23 mouse cellular contexts compared by ENCODE assay signal in genomic region chr1:183424100-183424499, GRCm38 (mm10). TPM values are rescaled to one million over a fixed set of nuclear protein-coding genes. Genes with fewer than 3 reads are reported as not detected.
DNase-seq lines count a peak whose midpoint lies in the region; ATAC-seq and TF ChIP-seq lines count a peak whose summit lies in the region.
"Had no signal": no experiment of that assay in that cellular context is flagged by ENCODE, and none has a peak within 500 bp of the region (broad histone marks: within the 10 kb centered on the region; RNA-seq: fewer than 3 reads in every experiment).

No protein-coding gene starts in this region.

- no peak overlapping the region for H3K4me3 ChIP-seq in liver, embryonic 14.5 days (ENCODE audit: insufficient read depth in 1 of 2, low read depth in 2 of 2, low read length in 2 of 2)
- H3K4me3 ChIP-seq in liver, embryonic 11.5 days (ENCODE audit: low read depth, low read length): no peak overlapping the region
- no peak overlapping the region for H3K4me3 ChIP-seq in CH12.LX (replicated peaks in 1 of 3; ENCODE audit: low read depth in 2 of 3, low read length in 2 of 3, poor library complexity in 1 of 3)
- no peak overlapping the region for H3K4me3 ChIP-seq in hindbrain, postnatal 0 days (ENCODE audit: low read length)
- H3K4me3 ChIP-seq: erythroblast, embryonic 14.5 days; forebrain, embryonic 15.5 days; hindbrain, embryonic 12.5 days; intestine, embryonic 15.5 days; limb, embryonic 15.5 days; lung, embryonic 15.5 days; midbrain, embryonic 15.5 days had no signal

- in situ Hi-C loops in CH12.LX (cut with MboI; ENCODE audit: low pct_ligation_motif_present, low pct_unique_long_range_greater_than_20kb, low sequenced_read_pairs): no loop called here

- dilution Hi-C loops in CH12.LX (cut with MboI; ENCODE audit: extremely low pct_ligation_motif_present, extremely low pct_unique_long_range_greater_than_20kb, low sequenced_read_pairs): no loop called here

- no peak for TF ChIP-seq POLR2A in CH12.LX (IDR thresholded peaks at IDR 0.05; ENCODE audit: low read depth, low read length)

- no peak overlapping the region for H3K27ac ChIP-seq in liver, embryonic 14.5 days
- H3K27ac ChIP-seq in liver, embryonic 11.5 days (ENCODE audit: low read depth, low read length): no peak overlapping the region
- no peak overlapping the region for H3K27ac ChIP-seq in CH12.LX (ENCODE audit: insufficient read depth, low read depth)
- H3K27ac ChIP-seq in hindbrain, postnatal 0 days: no peak overlapping the region
- H3K27ac ChIP-seq: forebrain, embryonic 15.5 days; hindbrain, embryonic 12.5 days; intestine, embryonic 15.5 days; limb, embryonic 15.5 days; lung, embryonic 15.5 days; midbrain, embryonic 15.5 days had no signal

- no peaks in the 10 kb centered on the region for H3K4me1 ChIP-seq in liver, embryonic 14.5 days (replicated peaks; ENCODE audit: control insufficient read depth in 2 of 2, insufficient read depth in 2 of 2, low read length in 1 of 2)
- H3K4me1 ChIP-seq in liver, embryonic 11.5 days (replicated peaks; ENCODE audit: control insufficient read depth, insufficient read depth, low read length): no peaks in the 10 kb centered on the region
- no peaks in the 10 kb centered on the region for H3K4me1 ChIP-seq in CH12.LX (ENCODE audit: control insufficient read depth in 1 of 2, insufficient read depth in 2 of 2)
- H3K4me1 ChIP-seq in hindbrain, postnatal 0 days (ENCODE audit: insufficient read depth, low read length): no peaks in the 10 kb centered on the region
- H3K4me1 ChIP-seq: forebrain, embryonic 15.5 days; hindbrain, embryonic 12.5 days; intestine, embryonic 15.5 days; limb, embryonic 15.5 days; lung, embryonic 15.5 days; midbrain, embryonic 15.5 days had no signal

- 85% methylated on average over 7 of the region's 7 CpGs for WGBS in liver, embryonic 14.5 days (ENCODE audit: insufficient replicate concordance)
- WGBS in liver, embryonic 11.5 days: 90% methylated on average over 7 of the region's 7 CpGs
- 91% methylated on average over 7 of the region's 7 CpGs for WGBS in hindbrain, postnatal 0 days

- H3K9ac ChIP-seq in liver, embryonic 14.5 days (replicated peaks): no peak overlapping the region
- no peak overlapping the region for H3K9ac ChIP-seq in liver, embryonic 11.5 days (ENCODE audit: low read depth, low read length)
- H3K9ac ChIP-seq in CH12.LX (ENCODE audit: insufficient read depth, low read depth): no peak overlapping the region
- no peak overlapping the region for H3K9ac ChIP-seq in hindbrain, postnatal 0 days (replicated peaks; ENCODE audit: low read length)
- H3K9ac ChIP-seq: forebrain, embryonic 15.5 days; hindbrain, embryonic 12.5 days; intestine, embryonic 15.5 days; limb, embryonic 15.5 days; lung, embryonic 15.5 days; midbrain, embryonic 15.5 days had no signal

- H3K4me2 ChIP-seq in liver, embryonic 14.5 days (ENCODE audit: low read depth): no peak overlapping the region
- no peak overlapping the region for H3K4me2 ChIP-seq in liver, embryonic 11.5 days
- no peak overlapping the region for H3K4me2 ChIP-seq in CH12.LX (ENCODE audit: insufficient read depth, low read depth, poor library complexity, severe bottlenecking)
- H3K4me2 ChIP-seq in hindbrain, postnatal 0 days (ENCODE audit: low read depth, low read length): no peak overlapping the region
- H3K4me2 ChIP-seq: forebrain, embryonic 15.5 days; hindbrain, embryonic 12.5 days; intestine, embryonic 15.5 days; limb, embryonic 15.5 days; lung, embryonic 15.5 days; midbrain, embryonic 15.5 days had no signal

- no peak for TF ChIP-seq EP300 in liver, embryonic 14.5 days (IDR thresholded peaks at IDR 0.05; ENCODE audit: low read depth)
- no peak for TF ChIP-seq EP300 in CH12.LX (IDR thresholded peaks at IDR 0.05; ENCODE audit: low read length)

- peak; percentile 19 for DNase-seq in CD4-positive, CD25-positive, alpha-beta regulatory T cell, adult 2 months (ENCODE audit: low read depth, low spot score)
- DNase-seq in liver, embryonic 14.5 days (ENCODE audit: low read depth in 3 of 3, low spot score in 3 of 3): no peak
- DNase-seq in liver, embryonic 11.5 days (ENCODE audit: low spot score): no peak
- DNase-seq in CH12.LX (ENCODE audit: extremely low read depth) (peak; percentile 16), ZHBTc4 (ENCODE audit: low read depth, low spot score) (peak; percentile 58)
- no peak for DNase-seq in hindbrain, postnatal 0 days (ENCODE audit: low spot score)
- DNase-seq in kidney, adult 9 months: no peak
- DNase-seq: adrenal gland, postnatal 14 days; cerebellum, adult 11-12 months; cerebellum, postnatal 25 days; gastrocnemius, postnatal 25 days; kidney, postnatal 25 days; layer of hippocampus, adult 9-11 months; thymus, postnatal 14 days had no signal

- no peak for ATAC-seq in CD4-positive, CD25-positive, alpha-beta regulatory T cell, adult 4 months
- no peak for ATAC-seq in liver, embryonic 14.5 days (ENCODE audit: insufficient read depth)
- ATAC-seq in liver, embryonic 11.5 days (replicated peaks; ENCODE audit: low FRiP score): no peak
- ATAC-seq in hindbrain, postnatal 0 days: no peak
- ATAC-seq: forebrain, embryonic 15.5 days; intestine, embryonic 15.5 days; midbrain, embryonic 15.5 days had no signal

- TF ChIP-seq RAD21 in CH12.LX (IDR thresholded peaks at IDR 0.05; ENCODE audit: low read depth, low read length): no peak; the same call in 1 of the 2 replicates

- H3K27me3 ChIP-seq in liver, embryonic 14.5 days (ENCODE audit: control insufficient read depth, insufficient read depth, low read length): no peaks in the 10 kb centered on the region
- H3K27me3 ChIP-seq in liver, embryonic 11.5 days (replicated peaks; ENCODE audit: control insufficient read depth, insufficient read depth, low read length): no peaks in the 10 kb centered on the region
- no peaks in the 10 kb centered on the region for H3K27me3 ChIP-seq in CH12.LX (replicated peaks)
- no peaks in the 10 kb centered on the region for H3K27me3 ChIP-seq in hindbrain, postnatal 0 days (ENCODE audit: insufficient read depth, low read length)
- H3K27me3 ChIP-seq: forebrain, embryonic 15.5 days; hindbrain, embryonic 12.5 days; intestine, embryonic 15.5 days; limb, embryonic 15.5 days; lung, embryonic 15.5 days; midbrain, embryonic 15.5 days had no signal

- TF ChIP-seq CTCF in liver, embryonic 14.5 days (IDR thresholded peaks at IDR 0.05; ENCODE audit: low read depth): peak; percentile 55
- TF ChIP-seq CTCF in CH12.LX (conservative IDR thresholded peaks at IDR 0.05 in 1 of 2, IDR thresholded peaks at IDR 0.05 in 1 of 2; ENCODE audit: low read depth in 2 of 2, low read length in 2 of 2): peak; percentile 42 to 47; a peak in 3 of 4 replicates
- TF ChIP-seq CTCF in hindbrain, postnatal 0 days (IDR thresholded peaks at IDR 0.05; ENCODE audit: low read depth): no peak

- no peaks in the 10 kb centered on the region for H3K79me2 ChIP-seq in CH12.LX (replicated peaks; ENCODE audit: control insufficient read depth, extremely low read depth, insufficient read depth, poor library complexity, severe bottlenecking)

- no peaks in the 10 kb centered on the region for H3K36me3 ChIP-seq in liver, embryonic 14.5 days (replicated peaks; ENCODE audit: control insufficient read depth, insufficient read depth, low read depth)
- H3K36me3 ChIP-seq in liver, embryonic 11.5 days (ENCODE audit: control insufficient read depth, insufficient read depth, low read length): no peaks in the 10 kb centered on the region
- peaks cover 0 to 4% of the 10 kb centered on the region in 2 experiments for H3K36me3 ChIP-seq in CH12.LX (replicated peaks in 1 of 2; ENCODE audit: control insufficient read depth in 1 of 2, insufficient read depth in 1 of 2, low read length in 1 of 2)
- no peaks in the 10 kb centered on the region for H3K36me3 ChIP-seq in hindbrain, postnatal 0 days (ENCODE audit: insufficient read depth, low read length)
- H3K36me3 ChIP-seq: forebrain, embryonic 15.5 days; hindbrain, embryonic 12.5 days; intestine, embryonic 15.5 days; limb, embryonic 15.5 days; lung, embryonic 15.5 days; midbrain, embryonic 15.5 days had no signal

- H3K9me3 ChIP-seq in liver, embryonic 14.5 days (ENCODE audit: control insufficient read depth, low read length): no peaks in the 10 kb centered on the region
- H3K9me3 ChIP-seq in liver, embryonic 11.5 days (ENCODE audit: control insufficient read depth, low read length): no peaks in the 10 kb centered on the region
- H3K9me3 ChIP-seq in CH12.LX (replicated peaks; ENCODE audit: low read length): peaks cover 2% of the 10 kb centered on the region
- no peaks in the 10 kb centered on the region for H3K9me3 ChIP-seq in hindbrain, postnatal 0 days (ENCODE audit: low read length)
- H3K9me3 ChIP-seq: forebrain, embryonic 15.5 days; hindbrain, embryonic 12.5 days; intestine, embryonic 15.5 days; limb, embryonic 15.5 days; lung, embryonic 15.5 days; midbrain, embryonic 15.5 days had no signal

RNA-seq across cellular contexts. Expression of gene Hhipl2, which starts 6.1 kb away (rescaled TPM):
- polyA plus RNA-seq in CD4-positive, CD25-positive, alpha-beta regulatory T cell, adult 4 months (2017; shearing (Covaris generic)): not detected
- 0.03 and 0.79 TPM in 2 replicates for polyA plus RNA-seq in liver, embryonic 14.5 days (2012; rRNA removed)
- polyA plus RNA-seq in liver, embryonic 14.5 days (2014; fragmentation: Nextera tagmentation; extraction: Ambion mirVana): not detected in 2 replicates
- polyA plus RNA-seq in liver, embryonic 11.5 days (2014; fragmentation: Nextera tagmentation; extraction: Ambion mirVana): 0.08 and 0.10 TPM in 2 replicates
- total RNA-seq in CH12.LX (2012; rRNA removed): 0.55 TPM in 1 of 2 replicates, not detected in the other
- total RNA-seq in CH12.LX (2014; rRNA removed): 0.16 TPM in 1 of 2 replicates, not detected in the other
- 0.23 and 0.74 TPM in 2 replicates for polyA plus RNA-seq in CH12.LX (2012; ENCODE audit: insufficient read length, low read depth)
- total RNA-seq in hindbrain, postnatal 0 days (2014; rRNA removed): not detected in 2 replicates
- polyA plus RNA-seq in hindbrain, postnatal 0 days (2015; fragmentation: Nextera tagmentation; extraction: Ambion mirVana): 0.36 TPM in 1 of 2 replicates, not detected in the other
- total RNA-seq: adrenal gland, postnatal 14 days; gastrocnemius, postnatal 25 days; megakaryocyte, adult 5-6 weeks had no signal
- polyA plus RNA-seq: erythroblast, embryonic 14.5 days; intestine, embryonic 15.5 days had no signal

RNA-seq across cellular contexts. Expression of gene Taf1a, which starts 35.3 kb away (rescaled TPM):
- 10 to 100 TPM; 31.3 to 39.7 TPM for polyA plus RNA-seq in CD4-positive, CD25-positive, alpha-beta regulatory T cell, adult 4 months (2017; shearing (Covaris generic))
- polyA plus RNA-seq in liver, embryonic 14.5 days (2012; rRNA removed): 3.5 and 5.5 TPM in 2 replicates
- 3.5 and 3.8 TPM in 2 replicates for polyA plus RNA-seq in liver, embryonic 14.5 days (2014; fragmentation: Nextera tagmentation; extraction: Ambion mirVana)
- polyA plus RNA-seq in liver, embryonic 11.5 days (2014; fragmentation: Nextera tagmentation; extraction: Ambion mirVana): 12.4 and 13.9 TPM in 2 replicates
- total RNA-seq in CH12.LX (2012; rRNA removed): 12.3 and 18.0 TPM in 2 replicates
- 20.6 and 21.9 TPM in 2 replicates for total RNA-seq in CH12.LX (2014; rRNA removed)
- polyA plus RNA-seq in CH12.LX (2012; ENCODE audit: insufficient read length, low read depth): 24.8 and 27.2 TPM in 2 replicates
- 7.2 and 12.7 TPM in 2 replicates for total RNA-seq in hindbrain, postnatal 0 days (2014; rRNA removed)
- 8.8 and 11.0 TPM in 2 replicates for polyA plus RNA-seq in hindbrain, postnatal 0 days (2015; fragmentation: Nextera tagmentation; extraction: Ambion mirVana)

RNA-seq across cellular contexts. Expression of gene Mia3, which starts 54.7 kb away (rescaled TPM):
- polyA plus RNA-seq in CD4-positive, CD25-positive, alpha-beta regulatory T cell, adult 4 months (2017; shearing (Covaris generic)): 100 to 1,000 TPM in 1 of 2 experiments, 10 to 100 TPM in 1; 94.4 to 110 TPM
- 13.4 and 21.0 TPM in 2 replicates for polyA plus RNA-seq in liver, embryonic 14.5 days (2012; rRNA removed)
- 19.2 and 19.7 TPM in 2 replicates for polyA plus RNA-seq in liver, embryonic 14.5 days (2014; fragmentation: Nextera tagmentation; extraction: Ambion mirVana)
- 72.8 and 85.5 TPM in 2 replicates for polyA plus RNA-seq in liver, embryonic 11.5 days (2014; fragmentation: Nextera tagmentation; extraction: Ambion mirVana)
- total RNA-seq in CH12.LX (2012; rRNA removed): 95.3 and 112 TPM in 2 replicates
- total RNA-seq in CH12.LX (2014; rRNA removed): 49.3 and 51.2 TPM in 2 replicates
- 70.1 and 80.9 TPM in 2 replicates for polyA plus RNA-seq in CH12.LX (2012; ENCODE audit: insufficient read length, low read depth)
- 132 and 148 TPM in 2 replicates for total RNA-seq in hindbrain, postnatal 0 days (2014; rRNA removed)
- 98.1 and 98.8 TPM in 2 replicates for polyA plus RNA-seq in hindbrain, postnatal 0 days (2015; fragmentation: Nextera tagmentation; extraction: Ambion mirVana)

Comparison
In these comparisons a context has a peak if more than half of its experiments do, and no peak if none do; other contexts are left out.
1. DNase-seq: peak in CD4-positive, CD25-positive, alpha-beta regulatory T cell, adult 2 months (single experiment), CH12.LX (single experiment) and ZHBTc4 (single experiment); none in liver, embryonic 14.5 days (0 of 3), liver, embryonic 11.5 days (single experiment), hindbrain, postnatal 0 days (single experiment) and kidney, adult 9 months (single experiment).